Mouse (Mus musculus) kidney, postnatal 10 days (tissue): Measurements from ENCODE around the gene Ttyh3.

Experiments used
- DNase-seq: peaks from one replicate; pipeline ENCODE4 v3.0.0; 2021; ENCODE audit warnings: mixed read lengths

Gene Ttyh3

DNA sequence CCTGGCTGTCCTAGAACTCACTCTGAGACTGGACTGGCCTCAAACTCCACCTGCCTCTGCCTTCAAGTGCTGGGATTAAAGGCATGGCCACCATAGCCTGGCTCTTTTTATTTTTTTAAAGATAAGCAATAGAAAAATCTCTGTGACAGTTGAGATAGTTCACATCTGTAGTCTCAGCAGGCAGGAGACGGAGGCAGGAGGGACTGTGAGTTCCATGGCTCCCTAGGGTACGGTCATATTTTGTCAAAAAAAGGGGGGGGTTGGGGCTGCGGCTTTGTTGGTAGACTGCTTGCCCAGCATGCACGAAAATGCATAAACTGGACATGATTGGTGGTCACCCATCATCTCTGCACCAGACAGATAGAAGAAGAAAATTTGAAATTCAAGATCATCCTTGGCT lies 77.6 kb downstream of the Ttyh3 start:
- DNase-seq = no peak
